Mouse (Mus musculus): ENCODE measurements at regions not wholly inside any gene's neighbourhood (a gene's known extent, or its start where the extent isn't known, plus 50 kb on each side); places are given as distances from the start of the nearest gene placed in this dataset.

DNA sequence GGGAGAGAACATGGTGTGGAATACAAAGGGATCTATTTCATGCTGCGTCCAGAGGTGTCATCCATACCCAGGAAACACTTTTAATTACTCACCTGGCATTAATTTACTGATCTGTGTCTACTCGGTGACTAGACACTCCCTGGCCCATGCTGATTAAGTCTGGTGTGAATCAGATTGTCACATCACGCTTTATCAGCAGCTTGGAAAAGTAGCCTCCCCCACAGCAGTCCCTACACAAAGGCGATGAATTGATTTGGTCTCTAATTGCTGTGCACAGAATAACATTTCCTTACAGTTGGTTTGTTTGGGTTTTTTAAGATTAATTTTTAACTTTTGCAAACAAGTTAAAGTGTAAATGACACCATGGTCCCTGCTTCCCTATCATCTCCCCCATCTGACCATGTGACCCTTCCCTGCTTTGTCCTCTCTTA lies 484.7 kb upstream of the Gulo start:
- TF ChIP-seq POLR2A (IDR thresholded peaks at IDR 0.05; ENCODE audit: control insufficient read depth, extremely low read depth, insufficient read depth, low read length, poor library complexity) (no peak), CTCF (IDR thresholded peaks at IDR 0.05; ENCODE audit: borderline replicate concordance, control insufficient read depth, extremely low read depth, insufficient read depth, low read length, poor library complexity) (no peak)
